Mouse (Mus musculus): ENCODE data around the gene Gpr45. TPM values are rescaled to one million over a fixed set of nuclear protein-coding genes. Genes with fewer than 3 reads are reported as not detected.
"Not testable (repeated sequence)": the region's sequence is repeated elsewhere in the genome, so short reads cannot be mapped to it uniquely, and the experiment has no call there.

The Gpr45 gene
- total RNA-seq (2021) = under 1 TPM; 0.26 to 0.42 TPM
- long read RNA-seq, experiment 1 = 0 reads
- long read RNA-seq, experiment 2 = 0 reads

DNA sequence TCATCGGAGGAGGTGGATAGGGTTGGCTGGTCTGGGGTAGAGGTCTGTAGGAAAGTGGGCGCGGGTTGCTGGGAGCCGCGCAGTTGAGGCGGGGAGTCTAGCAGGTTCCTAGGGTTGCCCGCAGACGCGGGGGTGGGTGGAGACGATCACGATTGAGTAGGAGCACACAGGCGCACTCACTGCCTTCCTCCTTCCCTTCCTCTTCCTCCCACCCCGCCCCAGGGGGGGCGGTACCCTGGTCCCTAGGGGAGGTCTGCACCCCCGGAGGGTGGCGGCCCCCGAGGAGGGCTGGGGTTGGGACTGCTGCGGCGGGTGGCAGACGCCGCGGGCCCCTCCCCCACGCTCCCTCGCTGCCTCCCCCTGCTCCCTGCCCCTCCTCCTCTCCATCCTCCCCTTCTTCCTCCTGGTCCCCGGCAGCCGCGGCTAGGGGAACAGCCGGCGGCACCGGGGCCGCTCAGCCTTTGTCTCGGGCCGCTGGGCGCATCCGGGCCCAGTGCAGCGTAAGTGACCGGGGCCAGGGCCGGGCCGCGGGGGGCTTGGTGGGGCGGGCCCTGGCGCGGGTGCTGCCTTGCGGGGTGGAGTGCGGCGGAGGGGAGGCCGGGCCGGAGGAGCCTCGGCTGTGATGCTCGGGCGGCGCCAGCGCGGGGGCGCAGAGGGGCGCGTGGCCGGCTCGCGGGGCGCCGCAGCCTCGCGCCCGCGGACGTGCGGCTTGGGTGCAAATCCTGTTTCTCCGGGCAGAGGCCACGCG lies at the start of gene Gpr45:
Gene Gpr45, plus strand, starts transcription at position 139 of the 748 bp plus-strand sequence.
- peak; percentile 22 to 28 for DNase-seq (ENCODE audit: low spot score in 2 of 2)

DNA sequence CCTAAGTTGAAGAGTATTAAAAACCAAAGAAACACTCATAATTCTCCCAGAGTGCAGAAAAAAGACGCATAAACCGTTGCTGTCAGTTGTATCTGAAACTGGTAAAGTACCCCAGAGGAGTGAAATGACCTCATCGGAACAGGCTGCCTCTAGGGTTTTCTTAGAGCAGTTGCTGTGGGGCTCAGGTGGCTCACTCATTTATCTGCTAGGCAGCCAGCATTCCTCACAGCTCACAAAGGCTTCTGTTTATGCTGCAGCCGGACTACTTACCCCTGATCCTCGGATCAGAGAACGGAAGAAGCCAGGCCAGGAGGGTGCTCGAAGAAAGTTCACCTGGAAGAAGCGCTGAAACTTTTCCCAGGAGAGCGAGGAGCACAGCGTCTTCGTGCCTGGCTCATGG lies 47.5 kb upstream of the Gpr45 start:
- no peak for DNase-seq (ENCODE audit: low spot score in 2 of 2)

DNA sequence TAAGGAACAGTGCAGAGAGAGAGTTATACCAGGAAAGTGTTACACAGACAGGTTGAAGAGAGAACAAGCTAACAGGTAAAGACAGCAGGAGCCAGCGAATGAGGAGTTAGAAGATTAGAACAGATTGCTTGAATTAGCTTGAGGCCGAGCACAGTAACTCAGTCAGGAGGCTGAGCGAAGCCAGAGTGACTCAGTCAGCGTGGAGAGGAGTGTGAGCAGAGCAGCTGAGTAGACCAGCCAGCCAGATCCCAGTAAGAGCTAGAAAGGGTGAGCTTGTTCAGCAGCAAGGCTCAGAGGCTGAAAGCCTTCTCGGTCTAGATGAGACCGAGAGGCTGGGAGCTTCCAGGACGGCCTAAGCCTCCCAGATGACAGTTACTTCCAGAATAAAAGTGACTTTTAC lies 46.0 kb upstream of the Gpr45 start:
- no peak for DNase-seq (ENCODE audit: low spot score in 2 of 2)

DNA sequence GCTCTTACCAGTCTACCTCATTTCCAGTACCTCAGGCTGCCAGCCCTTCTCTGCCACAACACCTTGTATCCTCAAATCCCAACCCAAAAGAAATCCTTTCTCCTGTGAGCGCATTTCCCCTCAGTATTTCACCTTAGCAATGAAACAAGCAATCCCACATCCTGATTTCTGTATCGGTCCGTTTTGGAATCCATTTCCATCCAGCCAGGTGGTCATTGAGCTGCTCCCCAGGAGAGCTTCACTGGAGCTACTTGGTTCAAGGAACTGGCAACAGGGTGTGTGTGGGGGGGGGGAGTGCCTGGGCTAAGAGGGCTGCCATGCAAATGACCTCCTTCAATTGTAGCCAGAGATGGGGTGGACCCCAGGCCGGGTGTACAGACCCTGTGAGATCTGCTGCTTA lies 45.5 kb upstream of the Gpr45 start:
- no peak for DNase-seq (ENCODE audit: low spot score in 2 of 2)

DNA sequence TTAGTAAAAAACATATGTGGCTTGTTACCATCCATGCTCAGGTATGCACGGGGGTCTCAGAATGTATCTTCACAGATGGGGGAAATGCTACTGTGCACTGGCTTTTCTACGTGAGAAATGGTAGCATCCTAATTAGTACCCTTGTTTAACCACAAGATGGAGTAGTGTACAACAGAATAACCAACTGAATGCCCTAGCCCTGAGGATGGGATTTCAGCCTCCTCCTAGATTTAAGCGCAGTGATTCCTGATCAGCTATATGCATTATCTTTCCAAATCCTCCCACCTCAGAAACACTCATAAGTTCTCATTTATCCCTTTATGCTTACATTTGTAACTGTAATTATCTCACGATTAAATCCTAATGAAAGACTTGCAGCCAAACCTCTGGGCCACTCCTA lies 37.6 kb upstream of the Gpr45 start:
- DNase-seq (ENCODE audit: low spot score in 2 of 2) = no peak

DNA sequence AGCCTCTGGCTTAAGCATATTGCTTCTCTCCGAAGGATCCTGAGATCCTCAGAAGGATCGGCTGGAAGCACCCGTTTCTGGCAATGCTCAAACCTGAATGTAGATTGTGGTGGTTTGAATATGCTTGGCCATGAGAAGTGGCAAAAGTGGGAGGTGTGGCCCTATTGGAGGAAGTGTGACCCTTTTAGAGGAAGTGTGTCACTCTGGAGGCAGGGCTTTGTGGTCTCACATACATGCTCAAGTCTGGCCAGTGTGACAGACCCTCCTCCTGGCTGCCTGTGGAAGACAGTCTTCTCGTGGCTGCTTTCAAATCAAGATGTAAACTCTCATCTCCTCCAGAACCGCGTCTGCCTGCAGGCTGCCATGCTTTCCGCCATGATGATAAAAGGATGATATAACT lies 36.0 kb upstream of the Gpr45 start:
- no peak for DNase-seq (ENCODE audit: low spot score in 2 of 2)

DNA sequence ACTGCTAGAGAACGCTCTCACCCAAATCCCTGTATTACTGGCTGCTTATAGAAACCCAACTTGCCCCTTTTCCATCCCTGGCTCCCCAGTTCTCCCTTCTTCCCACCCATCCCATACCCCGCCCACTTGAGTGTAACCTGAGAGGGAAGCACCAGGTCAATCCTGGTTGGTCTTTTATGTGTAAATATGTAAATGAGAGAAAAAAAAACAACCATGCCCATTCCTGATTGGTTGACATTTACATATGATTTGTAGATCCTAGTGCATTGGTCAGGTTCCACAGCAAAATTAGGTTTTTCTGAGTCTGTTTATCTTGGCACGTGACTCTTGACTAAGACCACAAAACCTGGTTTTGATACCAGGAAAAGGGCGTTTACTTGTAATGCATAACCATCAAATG lies 34.8 kb upstream of the Gpr45 start:
- no peak for DNase-seq (ENCODE audit: low spot score in 2 of 2)

DNA sequence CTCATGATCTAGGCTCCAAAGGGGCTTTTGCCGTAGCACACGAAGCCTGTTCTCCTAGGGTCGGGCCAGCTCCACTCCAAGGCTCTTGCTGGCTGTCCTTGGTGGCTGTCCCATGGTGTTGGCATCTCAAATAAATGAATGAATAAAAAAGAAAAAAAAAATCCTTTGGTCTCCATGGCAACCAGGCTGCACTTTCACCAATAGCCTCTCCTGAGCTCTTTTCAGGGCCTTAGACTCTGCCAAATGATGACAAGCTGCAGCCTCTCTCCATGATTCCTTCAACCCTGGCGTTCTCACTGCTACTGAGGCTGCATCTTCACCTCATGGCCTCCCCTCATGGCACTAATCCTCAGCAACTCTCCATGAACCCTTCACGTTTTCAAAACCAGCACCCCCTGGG lies 28.7 kb upstream of the Gpr45 start:
- no peak for DNase-seq (ENCODE audit: low spot score in 2 of 2)

DNA sequence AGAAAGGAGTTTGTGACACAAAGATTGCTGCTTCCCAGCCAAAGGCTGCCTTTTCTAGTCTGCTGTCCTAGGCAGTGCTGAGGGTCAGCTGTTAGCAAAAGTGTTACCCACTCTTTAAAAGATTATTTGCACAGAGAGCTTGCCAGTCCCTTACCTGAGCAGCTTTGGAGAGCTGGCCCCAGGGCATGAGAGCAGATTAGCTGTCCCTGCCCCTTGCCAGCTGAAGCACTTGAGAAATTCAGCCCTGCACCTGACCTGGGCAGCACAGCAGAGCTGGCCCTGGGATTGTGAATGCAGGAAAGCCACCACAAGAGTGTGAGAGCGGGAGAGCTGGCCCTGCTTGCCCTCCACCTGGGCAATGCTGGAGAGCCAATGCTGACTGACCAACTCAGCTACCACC lies 19.1 kb upstream of the Gpr45 start:
- no peak for DNase-seq (ENCODE audit: low spot score in 2 of 2)

DNA sequence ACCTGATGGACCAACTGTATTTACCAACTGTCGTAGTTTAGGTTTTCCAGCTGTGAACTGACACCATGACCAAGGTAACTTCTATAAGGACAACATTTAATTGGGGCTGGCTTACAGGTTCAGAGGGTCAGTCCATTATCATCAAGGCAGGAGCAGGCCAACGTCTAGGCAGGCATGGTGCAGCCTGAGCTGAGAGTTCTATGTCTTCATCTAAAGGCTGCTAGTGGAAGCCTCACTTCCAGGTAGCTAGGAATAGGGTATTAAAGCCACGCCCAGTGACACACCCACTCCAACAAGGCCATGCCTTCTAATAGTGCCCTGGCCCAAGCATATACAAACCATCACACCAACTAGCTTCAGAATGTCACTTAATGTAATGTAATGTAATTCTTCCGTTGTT lies 4.2 kb upstream of the Gpr45 start:
- DNase-seq (ENCODE audit: low spot score in 2 of 2) = no peak

DNA sequence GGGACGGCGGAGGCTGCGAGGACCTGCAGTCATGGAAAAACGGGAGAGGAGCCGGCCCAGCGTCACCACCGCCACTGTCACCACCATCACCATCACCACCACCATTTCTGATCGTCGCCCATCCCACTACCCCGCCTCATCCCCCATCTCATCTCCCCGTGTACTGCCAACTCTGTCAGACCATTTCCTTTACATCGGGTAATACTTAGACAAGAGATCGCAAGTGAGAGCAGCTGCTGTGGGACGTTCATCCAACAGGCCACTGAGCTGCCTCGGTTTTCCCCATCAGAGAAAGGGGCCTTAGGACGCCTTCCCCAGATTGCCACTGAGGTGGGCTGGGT lies 780 bp downstream of the Gpr45 start:
- DNase-seq (ENCODE audit: low spot score in 2 of 2) = no peak

DNA sequence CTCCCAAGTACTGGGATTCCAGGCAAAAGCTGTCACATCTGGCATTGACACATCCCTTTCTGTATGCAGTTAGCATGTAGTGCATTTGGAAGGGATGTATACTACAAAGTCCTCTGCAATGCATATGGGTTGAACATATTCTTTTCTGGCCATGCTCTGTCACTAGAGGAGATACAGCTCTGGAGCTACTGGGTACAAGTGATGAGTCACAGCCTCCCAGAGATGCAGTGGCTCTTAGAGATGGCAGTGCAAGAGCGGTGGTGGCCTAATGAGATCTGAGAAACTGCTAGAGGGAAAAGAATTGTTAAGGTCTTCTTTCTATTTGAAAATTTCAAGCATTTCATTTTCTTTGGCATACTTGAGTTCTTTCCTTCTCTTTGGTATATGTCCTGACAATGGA lies 4.2 kb downstream of the Gpr45 start:
- no peak for DNase-seq (ENCODE audit: low spot score in 2 of 2)

DNA sequence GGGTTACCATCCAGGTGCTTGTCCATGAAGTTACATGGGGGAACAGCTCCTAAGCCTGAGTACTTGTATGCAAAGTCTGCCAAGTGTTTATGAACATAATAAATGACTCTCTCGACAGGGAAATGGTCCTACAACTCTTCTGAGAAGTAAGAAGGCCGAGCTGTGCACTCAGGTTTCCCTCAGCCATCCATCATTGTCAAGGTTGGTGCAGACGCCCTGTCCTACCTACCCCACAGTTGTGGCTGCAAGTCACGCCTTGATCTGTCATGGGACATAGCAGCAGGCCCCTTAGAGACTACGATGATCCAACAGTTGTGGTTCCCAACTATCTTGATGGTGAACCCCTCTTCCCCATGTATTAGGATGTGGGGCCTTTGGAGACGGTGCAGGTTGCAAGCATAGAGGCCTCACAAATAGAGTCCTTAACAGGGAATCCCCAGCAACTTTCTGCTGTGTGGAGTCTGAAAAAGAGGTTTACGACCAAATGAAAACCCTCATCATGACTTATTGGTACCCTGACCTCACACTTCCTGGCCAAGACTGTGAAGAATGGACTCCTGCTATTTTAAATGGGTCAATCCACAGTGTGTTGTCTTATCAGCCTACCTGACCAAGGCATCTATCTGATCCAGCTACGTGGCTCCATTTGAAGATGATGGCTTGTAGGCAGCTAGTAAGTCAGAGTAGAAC lies 30.6 kb downstream of the Gpr45 start:
- DNase-seq (ENCODE audit: low spot score in 2 of 2) = no peak

DNA sequence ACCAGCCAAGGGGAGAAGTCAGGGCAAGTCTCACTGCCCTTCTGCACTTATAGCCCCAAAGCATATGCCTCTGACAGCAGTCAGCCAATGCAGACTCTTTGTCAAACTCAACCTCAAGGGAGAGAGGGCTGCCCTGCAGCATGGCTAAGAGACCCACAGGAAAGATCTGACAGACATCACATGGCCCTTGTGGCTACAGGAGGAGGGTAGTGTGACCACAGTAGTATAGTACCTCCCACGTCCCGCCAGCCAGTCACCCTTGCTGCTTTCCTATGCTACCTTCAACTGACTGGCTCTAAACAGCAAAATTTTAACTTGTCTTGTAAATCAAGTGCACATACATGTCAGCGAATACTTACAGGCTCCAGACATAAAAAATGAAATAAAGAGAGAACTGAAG lies 31.4 kb downstream of the Gpr45 start:
- DNase-seq (ENCODE audit: low spot score in 2 of 2) = no peak

DNA sequence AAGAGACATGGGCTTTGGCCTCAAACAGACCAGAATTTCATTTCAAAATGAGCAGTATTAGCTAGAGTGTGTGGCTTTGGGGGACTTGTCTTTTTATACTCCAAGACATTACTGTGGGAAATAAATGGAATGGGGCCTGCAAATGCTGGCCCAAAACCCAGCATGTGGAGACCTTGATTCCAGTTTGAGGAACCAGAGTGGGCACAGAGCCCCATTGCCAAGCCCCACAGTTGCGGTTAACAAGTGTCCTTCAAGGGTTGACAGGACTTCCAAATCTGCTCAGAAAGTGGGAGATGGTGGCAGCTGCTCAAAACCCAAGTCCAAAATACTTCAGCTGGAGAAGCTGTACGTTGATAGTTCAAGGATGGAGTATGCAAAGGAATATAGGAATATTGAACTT lies 36.3 kb downstream of the Gpr45 start:
- DNase-seq (ENCODE audit: low spot score in 2 of 2) = no peak

DNA sequence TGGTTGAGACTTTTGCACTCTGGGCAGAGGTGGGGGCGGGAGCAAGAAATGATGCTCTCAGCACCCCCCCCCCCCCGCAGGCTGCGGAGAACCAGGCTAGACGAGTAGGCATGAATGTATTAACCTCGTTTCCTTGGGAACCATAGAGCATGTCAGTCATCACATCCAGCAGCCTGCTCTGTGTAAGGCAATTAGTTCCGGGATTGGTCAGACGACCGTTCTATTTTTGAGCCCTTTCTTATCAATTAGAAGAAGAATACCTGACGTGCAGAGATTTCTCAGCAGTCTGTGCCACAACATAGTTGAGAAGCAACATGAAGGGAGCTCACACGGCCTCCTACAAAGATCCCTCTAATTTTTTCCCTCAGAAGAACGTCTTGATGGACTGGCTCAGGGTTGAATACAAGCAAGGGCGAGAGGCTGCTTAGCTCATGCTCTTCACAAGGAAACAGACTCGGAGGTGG lies 53.4 kb downstream of the Gpr45 start:
- DNase-seq (ENCODE audit: low spot score in 2 of 2) = no peak

DNA sequence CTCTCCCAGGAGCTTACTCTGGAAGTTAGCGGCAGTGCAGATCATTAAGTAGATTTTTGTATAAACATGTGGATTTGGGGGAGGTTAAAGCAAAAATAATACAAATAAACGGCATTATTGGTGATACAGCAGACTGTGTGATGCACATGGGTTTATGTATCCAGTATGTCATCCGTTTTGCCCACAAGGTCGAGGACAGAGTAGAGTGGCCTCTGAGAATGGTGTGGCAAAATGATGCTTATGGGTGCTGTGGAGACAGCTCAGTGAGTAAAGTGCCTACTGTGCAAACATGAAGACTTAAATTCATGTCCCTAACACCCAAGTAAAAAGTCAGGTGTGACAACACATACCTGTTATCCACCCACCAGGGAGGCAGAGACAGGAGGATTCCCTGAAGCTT lies 53.9 kb downstream of the Gpr45 start:
- DNase-seq (ENCODE audit: low spot score in 2 of 2) = no peak

DNA sequence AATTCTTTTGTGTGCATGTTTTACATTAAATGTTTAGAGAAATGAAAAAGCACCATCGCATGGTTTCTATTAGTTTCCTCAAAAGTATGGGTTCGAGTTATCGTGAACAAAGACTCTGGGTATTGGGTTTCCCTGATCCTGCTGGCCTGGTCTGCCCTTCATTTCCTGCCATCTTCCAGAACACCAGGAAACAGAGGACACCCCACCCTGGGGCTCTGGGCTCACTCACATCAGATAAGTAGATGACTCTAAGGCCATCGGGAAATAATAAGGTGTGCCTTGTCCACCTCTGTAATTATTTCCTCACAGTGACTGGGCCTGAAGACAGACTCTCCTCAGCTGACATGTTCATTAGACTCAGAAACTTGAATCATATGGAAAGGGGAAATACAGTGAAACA lies 57.8 kb downstream of the Gpr45 start:
- DNase-seq (ENCODE audit: low spot score in 2 of 2) = no peak

DNA sequence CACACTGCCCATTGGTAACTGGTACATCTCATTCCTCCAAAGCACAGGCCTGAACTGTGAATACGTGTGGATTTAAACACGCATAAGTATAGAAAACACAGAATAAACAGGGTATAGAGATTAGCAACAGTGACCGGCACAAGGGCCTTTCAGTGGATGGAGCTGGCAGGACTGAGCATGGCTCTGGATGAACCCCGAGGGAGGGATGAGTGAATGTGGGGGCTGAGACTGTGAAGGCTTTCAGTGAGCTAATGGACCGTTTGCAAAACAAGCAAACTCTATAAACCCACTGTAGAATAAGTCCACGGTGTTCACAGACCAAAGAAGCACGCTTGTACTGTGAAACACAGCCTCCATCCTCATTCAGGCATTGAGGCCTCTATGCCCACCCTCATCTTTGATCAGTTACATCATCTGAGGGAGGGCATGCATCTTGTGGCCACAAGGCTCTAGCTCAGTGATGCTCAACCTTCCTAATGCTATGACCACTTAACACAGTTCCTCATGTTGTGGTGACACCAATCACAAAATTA lies 62.5 kb downstream of the Gpr45 start:
- not testable (repeated sequence) for DNase-seq (ENCODE audit: low spot score in 2 of 2)

DNA sequence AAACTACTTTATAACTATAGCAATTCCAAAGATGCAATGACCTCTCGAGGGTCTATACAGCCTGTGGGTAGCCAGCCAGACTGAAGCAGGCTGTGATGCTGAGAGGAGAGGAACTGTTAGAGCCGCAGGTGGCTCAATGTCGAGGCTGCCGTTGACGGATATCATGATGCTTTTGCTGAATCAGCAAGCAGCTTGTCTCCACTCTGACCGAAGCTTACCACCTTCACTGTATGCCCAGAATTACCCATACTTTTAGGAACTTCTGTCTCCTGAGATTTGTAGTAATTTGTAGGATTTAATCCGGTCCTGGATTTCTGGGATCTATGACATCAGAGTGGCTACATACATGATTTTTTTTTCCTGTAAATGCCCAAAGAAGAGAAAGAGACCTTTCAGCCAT lies 83.3 kb downstream of the Gpr45 start:
- DNase-seq (ENCODE audit: low spot score in 2 of 2) = no peak

DNA sequence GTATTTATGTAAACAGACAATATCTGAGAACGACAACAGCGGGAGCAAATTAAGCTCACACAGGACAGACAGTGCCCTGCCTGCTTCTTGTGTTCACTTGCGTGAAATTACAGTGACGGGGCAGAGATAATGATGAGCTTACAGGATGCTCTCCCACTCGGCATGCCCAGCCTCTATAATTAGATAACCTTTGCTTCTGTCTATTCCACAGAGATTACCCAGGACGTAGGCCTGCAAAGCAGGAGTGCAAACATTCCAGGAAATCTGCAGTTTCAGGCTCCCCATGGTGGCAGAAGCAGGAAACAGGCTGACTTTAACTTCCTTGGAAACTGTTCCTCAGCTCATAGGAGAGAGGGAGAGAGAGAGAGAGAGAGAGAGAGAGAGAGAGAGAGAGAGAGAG lies 89.6 kb downstream of the Gpr45 start:
- DNase-seq (ENCODE audit: low spot score in 2 of 2) = no peak

DNA sequence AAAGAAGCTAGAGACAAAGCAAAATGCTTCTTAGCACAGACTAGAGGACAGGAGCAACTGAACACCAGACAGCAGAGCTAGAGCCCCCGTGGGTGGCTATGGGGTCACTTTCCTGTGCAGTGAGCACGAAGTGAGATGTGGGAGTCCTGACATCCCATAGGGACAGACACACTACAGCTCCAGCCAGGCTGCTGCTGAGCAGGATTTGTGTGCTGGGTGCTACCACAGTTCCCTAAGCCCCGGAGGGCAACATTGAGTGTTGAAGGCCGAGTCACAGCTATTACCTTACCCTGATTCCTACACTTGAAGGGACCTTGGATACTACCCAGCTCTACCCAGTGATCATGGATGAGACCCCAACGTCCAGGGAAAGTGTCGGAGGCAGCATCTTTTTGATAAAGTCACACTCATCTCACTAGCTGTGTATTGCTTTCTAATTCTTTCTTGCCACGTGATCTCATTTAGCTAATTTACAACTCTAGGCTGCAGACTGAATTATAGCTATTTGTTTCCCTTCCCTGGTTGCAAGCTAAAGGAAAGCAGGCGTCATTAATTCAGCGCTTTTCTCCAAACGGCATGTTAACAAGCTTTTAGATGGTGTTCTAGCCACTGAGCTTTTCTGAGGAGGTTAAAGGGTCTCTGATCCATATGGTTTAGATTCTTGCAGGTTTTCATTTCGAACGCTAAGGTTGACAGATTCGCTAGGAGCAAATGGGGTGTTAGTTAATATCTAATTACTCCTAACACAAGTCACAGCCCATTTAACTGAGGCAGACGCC lies 92.7 kb downstream of the Gpr45 start:
- DNase-seq (ENCODE audit: low spot score in 2 of 2) = no peak
